Mouse (Mus musculus): ENCODE measurements around the gene Syt8.
"Not testable (repeated sequence)": the region's sequence is repeated elsewhere in the genome, so short reads cannot be mapped to it uniquely, and the experiment has no call there.

Gene Syt8

DNA sequence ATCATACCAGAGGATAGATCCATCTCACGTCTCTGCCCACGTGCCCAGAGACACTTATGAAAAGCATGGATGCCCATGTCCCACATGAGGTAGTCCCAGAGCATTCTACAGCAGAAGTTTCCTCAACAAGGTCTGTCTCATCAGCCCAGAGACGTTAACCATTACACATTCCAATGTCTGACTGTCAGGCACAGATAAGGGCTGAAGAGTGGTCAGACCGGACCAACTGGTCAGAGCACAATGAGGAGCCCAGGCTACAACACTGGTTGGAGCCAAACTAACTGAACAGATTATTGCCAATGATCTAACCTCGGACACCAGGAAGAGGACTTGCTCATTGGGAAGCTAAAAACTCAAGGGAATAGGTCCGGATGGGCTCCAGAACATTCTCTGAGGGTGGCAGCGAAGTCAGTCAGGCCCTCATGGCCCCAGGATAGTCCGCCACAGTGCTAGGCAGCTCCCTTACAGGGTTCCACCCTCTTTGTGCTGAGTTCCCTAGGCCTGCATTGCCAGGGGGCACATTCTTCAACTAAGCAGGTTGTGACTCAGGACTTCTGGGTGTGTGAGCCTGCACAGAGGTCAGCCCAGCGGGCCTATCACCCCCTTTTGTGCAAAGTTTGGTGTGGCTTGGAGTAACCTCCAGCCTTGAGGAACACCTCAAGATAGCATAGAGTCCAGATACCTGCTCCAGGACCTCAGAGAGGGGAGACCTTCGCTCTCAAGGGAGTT lies at the start of gene Syt8:
TSS of gene Syt8 (plus strand) at position 714 of the 729 bp plus-strand sequence.
- peak in 1 of 2 experiments; percentile 55 for DNase-seq

DNA sequence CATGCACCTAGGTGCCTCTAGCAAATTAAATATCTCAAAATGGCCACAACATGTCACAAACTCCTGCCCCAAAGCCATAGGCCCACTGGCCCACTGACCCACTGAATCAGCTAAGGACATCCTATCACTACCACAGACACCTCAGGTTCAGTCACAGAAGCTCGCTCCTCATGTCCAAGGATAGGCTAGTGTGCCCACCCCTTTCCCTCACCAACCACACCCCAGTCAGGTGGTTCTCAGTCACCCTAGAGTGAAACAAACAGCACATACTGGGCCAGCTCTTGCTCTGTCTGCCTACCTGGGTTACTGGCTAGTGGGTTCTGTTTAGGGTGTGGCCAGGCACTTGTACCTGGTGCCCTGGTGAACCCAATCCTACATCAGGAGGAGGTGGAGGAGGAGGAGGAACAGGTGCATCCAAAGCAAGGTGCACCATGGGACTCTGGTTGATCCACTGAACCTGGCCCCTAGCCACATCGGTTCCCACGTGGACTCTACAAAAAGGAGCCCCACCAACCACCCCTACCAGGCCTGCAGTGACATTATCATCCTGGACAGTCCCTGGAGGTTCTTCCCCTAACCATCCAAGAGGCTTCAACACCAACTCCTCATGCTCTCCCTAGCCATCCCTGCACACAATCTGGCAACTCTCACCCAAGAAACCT lies 48.8 kb upstream of the Syt8 start:
- DNase-seq = no peak

DNA sequence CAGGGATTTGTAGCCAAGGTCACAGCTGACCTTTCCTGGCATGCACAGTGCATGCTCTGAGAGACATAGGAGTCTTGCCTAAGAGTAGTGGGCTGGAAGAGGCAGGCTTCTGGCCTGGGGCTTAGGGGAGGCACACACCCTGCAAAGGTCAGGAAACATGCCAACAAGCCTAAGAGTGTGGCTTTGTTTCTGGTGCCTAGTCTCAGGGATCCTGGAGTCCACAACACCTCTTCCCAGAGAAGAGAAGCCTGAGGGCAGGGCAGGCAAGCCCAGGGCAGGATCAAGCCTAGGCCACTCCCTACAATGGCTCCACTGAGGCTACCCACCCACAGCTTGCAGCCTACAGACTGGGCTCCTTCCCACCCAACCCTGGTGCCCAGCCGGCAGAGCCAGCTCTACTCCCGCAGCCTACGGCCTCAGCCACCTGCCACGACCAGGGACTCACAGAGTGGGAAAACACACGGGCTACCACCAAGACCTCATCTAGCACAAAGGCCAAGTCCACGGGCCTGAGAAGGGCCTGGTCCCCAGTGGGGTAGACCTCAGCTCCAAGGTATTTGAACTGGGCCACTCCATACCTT lies 47.9 kb upstream of the Syt8 start:
- DNase-seq = peak; percentile 29 to 34

DNA sequence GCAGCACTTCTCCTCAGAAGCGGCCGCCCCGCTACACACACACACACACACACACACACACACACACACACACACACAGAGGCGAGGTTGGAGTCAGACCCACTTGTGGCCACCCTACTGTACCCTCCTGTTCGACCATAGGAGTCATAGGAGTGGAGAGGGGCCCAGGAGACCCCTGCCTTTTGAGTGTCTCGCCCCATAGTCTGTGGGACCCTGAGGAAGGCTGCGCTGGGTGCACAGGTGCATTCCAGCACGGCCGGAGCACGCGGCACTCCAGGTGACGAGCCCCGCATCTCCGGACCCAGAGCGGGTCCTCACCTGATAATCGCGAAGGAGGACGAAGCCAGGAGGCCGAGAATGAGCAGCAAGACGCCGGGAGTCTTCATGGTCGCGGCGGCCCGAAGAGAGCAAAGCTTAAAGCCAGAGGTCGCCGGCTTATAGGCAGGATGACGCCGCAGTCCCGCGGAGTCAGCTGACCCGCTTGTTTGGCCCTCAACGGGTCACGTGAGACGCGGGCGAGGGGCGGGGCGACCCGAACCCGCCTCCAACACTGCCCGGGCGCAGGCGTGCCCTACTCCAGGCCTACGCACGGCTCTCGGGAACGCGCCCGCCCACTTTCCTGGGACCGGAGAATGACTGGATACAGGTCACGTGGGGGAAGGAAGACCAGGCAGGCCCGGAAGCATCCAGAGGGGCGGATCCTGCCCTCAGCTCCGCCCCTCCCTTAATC lies 47.1 kb upstream of the Syt8 start, which contains the start of gene Ctsd:
TSS of gene Ctsd (minus strand) at position 620 of the 730 bp plus-strand sequence.
- peak; percentile 98 to 99 for DNase-seq

DNA sequence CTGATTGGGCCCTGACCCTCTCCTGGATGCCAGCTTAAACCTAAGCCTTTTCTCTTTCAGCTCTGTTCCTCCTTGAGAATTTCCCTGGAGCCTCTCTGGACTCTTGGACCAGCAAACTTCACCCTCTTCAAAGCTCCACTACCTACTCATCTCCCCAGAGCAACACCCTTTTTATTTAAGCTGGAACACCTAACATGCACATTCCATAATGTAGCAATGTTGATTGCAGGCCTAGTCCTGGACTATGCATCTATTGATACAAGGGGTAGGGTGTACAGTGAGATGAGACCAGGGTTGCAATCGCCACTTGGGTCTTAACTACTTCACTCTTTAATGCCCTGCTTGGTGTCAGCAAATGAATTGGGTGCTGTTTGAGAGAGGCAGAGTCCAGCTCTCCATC lies 46.5 kb upstream of the Syt8 start:
- DNase-seq = no peak

DNA sequence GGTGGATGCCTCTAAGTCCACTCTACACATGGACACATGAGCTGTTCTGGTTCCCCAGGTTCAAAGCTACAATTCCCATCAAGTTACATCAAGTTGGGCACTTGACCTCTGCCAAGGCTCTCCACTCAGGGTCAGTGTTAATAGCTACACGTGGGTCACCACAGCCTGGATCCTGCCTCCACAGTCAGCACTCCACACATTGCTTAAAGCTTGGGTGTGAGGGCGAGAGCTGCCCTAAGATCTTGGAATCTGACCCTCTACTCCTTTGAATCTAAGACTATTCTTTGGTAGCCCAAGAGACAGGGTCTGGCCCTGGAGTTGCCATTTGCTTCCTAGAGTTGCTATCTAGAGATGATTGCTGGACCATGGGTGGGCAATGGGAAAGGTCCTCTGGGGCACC lies 45.9 kb upstream of the Syt8 start:
- DNase-seq = no peak

DNA sequence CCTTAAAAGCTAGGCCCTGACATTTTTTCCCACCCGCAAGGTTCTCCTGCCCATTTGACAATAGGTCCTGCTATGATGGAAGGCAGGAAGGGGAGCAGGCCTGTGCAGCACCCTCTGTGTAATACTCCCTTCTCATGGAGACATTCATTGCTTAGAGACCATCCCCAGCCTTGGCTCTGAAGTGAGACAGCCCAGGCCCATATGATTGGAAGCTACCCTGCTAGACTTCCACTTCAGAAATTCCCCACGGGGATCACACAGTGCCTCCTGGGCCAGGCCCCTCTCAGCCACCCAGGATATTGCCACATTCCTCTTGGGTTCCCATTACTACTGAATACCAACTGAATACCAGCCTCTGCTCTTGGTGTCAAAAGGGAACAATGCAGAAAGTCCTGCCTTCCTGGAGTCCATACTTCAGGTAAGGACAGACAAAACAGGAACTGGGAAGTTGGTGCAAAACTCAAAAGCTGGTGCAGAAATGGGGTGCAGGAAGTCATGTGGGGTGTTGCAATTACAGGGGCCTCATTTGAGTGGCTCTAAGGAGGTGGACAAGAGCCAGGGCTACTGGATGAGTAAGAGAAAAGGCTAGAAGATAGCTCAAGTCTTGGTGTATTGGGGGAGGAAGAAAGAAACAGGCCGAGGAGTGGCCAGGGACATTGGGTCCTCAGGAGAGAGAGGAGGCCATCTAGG lies 44.5 kb upstream of the Syt8 start:
- peak in 1 of 2 experiments; percentile 49 for DNase-seq

DNA sequence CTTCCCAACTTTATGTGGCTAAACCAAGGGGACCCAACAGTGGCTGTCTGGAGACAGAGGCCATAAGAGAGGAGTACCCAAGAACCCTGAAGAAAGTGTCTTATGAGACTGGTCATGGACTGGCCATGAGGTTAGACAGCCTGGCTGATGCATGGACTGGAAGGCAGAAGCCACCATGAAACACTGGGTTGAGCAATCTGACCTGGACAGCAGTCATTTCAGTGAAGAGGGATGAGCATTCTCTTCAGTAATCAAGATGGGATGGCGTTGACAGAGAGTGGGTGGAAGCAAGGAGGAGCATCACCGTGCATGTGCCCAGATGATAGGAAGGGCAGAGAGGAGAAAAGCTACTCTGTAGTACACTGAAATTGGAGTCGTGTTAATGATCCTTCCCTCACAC lies 43.5 kb upstream of the Syt8 start:
- DNase-seq = no peak

DNA sequence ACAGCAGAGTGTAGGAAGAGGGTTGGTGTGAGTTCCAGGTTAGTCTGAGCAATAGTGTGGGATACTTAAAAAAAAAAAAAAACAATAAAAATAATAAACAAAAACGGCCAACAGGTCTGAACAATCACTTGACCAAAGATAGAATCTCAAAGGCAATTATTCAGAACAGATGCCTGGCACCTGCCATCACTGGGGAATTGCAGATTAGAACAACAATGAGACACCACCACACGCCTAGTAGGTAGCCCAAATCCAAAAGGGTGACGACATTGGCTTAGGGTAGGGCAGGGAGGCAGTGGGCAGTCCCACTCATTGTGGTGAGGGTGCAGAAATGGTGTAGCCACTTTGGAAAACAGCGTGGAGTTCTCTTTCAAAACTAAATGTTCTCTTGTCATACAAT lies 43.0 kb upstream of the Syt8 start:
- DNase-seq = peak in 1 of 2 experiments; percentile 3

DNA sequence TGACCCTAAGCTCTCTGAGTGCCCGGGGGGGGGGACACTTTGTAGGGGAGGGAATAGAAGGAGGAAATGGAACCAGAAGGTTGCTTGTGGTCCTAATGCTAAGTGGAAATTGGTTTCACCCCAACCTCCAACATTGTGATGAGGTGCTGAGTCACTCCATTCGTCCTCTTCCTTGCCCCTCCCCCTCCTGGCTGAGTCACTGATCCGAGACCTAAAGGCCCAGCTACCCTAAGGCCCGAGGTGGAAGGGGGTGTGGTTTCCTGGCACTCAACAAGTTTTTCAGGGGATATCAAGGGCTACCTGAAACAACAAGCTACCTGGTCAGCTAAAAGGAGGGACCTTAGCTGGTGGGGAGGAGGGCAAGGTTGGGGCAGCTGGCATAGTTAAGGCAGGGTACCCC lies 41.5 kb upstream of the Syt8 start:
- peak; percentile 29 to 56 for DNase-seq

DNA sequence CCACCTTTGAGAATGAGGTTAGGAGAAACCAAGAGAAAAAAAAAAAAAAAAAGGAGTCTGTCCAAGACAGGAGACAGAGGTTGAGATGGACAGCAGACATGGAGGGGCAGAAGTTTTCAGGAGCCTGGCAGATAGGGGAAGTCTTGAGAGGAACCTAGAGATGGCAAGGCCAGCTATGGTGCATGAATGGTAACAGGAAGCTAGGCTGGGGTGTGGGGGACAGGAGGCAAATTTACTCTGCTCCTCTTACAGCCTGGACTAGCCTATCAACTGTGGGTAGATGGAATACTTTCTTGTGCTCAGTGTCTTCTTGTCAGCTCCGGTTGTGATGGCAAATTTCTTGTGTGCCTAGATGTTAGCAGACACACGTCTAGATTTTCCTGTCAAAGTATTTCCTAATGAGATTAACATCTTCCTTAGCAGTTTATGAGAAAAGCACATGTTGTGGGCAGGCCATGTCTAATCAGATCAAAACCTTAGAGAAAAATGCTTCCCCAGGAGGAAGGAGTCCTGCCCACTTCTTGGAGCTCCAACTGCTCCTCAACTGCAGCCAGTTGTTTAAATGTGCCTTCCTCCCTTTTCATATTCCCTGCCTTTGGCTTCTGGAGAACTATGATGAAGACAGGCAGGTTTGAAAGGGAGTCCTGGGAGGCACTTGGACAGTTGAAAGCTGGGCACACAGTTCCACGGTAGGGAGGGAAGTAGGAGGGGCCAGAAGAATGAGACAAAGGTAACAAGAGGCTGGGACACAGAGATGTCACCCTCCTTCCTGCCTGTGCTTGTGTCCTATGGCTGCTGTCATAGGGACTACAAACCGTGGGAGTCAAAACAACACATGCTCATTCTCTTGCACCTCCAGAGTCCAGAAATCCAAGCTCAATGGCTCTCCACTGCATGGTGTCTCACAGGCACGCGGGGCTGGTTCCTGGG lies 40.1 kb upstream of the Syt8 start:
- DNase-seq = peak in 1 of 2 experiments; percentile 21

DNA sequence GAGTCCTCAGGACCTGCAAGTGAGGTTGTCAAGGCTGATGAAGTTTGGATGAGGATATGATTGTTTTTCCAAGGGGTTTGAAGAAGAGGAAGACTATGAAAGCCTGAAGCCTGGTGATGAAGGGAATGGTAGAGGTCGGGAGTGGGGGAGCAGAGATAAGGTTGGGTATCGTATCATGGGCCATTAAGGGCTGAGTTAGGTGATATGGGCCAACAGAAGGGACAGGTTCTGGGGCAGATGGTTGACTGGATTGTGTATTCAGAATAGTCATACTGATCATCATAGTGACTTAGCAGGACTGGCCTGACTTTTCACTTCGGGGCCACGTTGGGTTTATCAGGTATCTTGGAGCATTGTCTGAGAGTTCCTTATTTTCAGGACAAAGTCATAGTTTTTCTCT lies 39.2 kb upstream of the Syt8 start:
- DNase-seq = no peak

DNA sequence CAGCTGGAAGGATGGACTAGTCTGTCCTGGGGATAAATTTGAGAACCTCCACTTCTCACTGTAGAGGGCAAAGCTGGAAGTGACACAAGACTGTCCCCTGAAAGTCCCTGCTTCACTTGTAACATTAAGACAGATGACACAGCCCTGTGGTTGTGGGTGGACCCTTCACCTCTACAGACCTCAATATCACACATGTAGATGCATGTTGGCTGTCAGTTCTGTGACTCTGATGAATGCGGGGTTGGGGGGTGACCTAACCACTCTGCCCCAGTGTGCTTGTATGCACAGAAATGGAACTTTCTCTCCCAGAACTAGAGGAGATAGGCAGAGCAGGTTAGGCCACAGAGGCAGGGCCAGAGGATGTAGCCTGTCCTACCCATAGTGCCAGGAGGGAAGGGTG lies 38.0 kb upstream of the Syt8 start:
- no peak for DNase-seq

DNA sequence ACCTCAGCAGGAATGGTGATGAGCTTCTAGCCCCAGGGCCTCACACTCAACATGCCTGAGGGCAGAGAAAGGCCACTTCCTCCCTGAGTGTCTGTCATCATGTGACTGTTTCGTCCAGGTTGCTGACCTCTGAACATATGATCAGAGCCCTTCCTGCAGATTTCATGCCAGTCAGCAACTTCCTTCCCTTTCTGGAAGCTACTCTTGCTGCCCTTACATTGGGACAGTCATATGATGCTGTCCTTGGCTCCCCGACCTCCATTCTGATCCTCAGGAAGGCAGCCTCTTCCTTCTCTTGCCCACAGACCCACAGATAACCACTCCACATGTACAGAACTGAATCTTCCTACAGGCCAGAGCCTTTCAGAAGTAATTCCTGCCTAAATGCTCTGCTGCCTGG lies 36.6 kb upstream of the Syt8 start:
- peak; percentile 42 to 56 for DNase-seq

DNA sequence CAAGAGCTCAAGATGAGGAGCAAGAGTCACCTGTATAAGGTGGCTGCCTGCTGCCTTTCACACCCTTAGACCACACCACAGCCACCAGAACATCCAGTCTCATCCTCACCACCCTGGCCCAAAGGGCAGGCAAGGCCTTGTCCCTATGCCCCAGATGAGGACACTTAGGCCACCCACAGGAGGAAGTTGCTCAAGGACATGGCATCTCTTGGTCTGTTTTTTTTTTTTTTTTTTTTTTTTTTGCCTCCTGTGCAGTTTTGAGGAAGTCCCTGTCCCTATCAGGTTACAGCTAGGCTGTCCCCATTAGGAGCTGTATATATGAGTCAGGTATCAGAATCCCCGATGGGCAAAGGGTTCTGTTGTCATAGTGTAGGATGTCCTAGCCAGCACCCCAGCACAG lies 35.4 kb upstream of the Syt8 start:
- DNase-seq = peak; percentile 43 to 44

DNA sequence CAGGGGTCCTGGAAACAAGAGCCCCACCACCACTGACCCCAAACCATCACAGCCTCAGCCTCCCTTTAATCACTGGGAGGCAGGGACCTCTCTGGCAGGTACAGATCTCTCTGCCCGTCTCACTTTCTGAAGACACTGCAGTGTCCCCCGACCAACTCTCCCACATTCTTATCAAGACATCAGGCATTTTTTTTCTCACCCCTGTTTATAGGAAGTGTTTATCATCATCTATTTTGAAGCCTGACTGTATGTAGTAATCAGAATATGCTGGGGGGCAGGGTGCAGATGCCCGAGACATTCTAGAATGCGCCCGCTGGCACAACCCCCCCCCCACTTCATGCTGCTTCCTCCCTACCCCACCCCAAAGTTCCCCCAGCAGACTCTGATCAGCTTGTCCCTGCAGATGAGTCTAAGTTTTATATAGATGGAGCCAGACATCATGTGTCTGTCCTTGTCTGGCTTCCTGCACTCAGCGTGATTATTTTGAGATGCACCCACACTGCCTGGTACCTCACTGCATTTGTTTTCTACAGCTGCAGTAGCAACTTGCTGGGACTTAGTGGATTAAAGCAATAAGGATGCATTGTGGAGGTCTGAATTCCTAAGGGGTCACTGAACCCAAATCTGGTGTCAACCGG lies 34.4 kb upstream of the Syt8 start:
- no peak for DNase-seq

DNA sequence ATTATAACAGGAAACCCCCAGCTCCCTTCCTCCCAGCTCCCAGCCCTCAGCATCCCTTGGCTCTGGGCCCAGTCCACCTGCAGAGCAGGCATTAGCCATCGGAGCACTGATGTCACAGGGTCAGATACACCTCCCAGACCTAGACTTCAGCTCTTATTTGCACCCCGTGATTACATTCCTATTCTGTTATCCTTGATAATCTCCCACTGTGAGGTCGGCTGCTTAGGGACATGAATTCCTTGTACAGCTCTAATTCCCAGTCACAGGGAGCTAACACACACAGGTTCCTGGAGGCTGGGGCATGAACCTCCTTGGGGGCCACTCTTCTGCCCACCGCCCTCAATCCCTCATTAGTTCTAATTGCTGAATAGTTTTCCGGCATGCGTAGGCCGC lies 33.9 kb upstream of the Syt8 start:
- DNase-seq = no peak

DNA sequence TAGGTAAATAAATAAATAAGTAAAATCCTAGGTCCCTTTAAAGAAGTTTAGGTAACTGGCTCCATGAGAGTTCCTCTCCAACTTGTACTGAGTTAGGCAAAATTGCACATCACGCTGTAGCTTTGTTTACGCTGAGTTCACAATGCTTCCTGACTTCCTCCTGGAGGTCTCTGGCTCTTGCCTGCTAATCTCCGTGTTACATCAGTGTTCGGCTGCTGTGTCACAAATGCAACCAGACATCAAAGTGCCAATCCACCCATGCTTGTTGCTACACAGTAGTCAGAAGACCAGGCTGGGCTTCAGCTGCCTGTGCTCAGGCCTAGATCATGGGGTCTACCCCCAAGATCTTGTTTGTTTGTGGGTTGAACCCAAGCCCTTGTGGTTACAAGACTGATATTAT lies 31.1 kb upstream of the Syt8 start:
- peak in 1 of 2 experiments; percentile 59 for DNase-seq

DNA sequence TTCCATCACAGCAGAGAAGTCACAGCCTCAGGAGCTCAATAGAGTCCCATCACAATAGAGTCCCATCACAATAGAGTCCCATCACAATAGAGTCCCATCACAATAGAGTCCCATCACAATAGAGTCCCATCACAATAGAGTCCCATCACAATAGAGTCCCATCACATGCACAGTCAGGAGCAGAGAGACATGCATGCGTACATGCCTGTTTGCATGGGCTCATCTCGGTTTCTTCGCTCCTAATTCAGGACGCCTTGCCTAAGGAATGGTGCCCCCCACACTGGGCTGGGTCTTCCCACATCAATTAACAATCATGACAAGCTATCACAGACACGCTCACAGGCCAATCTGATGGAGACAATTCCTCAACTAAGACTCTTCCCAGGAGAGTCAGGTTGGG lies 29.5 kb upstream of the Syt8 start:
- not testable (repeated sequence) for DNase-seq

DNA sequence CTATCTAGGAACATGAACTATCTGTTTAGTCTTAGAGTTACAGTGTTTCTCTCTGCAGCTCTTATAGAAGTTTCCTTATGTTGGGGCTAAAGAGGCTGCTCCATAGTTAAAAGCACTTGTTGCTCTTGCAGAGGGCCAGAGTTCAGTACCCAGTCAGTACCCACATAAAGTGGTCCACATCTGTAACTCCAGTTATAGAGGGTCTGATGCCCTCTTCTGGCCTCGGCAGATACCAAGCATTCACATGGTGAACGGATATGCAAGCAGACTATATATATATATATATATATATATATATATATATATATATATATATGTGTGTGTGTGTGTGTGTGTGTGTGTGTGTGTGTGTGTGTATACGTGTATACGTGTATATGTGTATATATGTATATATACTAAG lies 26.7 kb upstream of the Syt8 start:
- DNase-seq = no peak

DNA sequence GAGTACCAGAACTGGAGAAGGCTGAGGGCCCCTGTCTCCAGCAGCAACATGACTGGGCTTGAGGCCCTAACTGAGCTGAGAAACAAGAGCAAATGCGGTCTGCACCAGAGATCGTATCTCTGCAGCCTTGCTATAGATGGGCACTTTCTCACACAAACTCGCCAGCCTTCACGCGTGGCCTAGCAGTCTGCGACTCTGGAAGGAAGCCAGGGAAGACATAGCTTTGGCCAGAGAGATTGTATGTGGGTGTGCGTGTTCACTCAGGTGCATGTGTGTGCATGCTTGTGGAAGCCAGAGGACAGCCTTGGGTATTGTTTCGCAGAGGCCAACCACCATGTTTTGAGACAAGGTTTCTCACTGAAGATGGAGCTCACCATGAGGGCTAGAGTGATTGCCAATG lies 26.0 kb upstream of the Syt8 start:
- DNase-seq = no peak
